Mouse (Mus musculus) brain, embryonic 14.5 days (tissue): Measurements from ENCODE around the gene Fbxo46. TPM values are rescaled to one million over a fixed set of nuclear protein-coding genes. Genes with fewer than 3 reads are reported as not detected.
A peak's percentile ranks its signal among the peaks of the same experiment; 100 is the strongest.

Experiments used
- DNase-seq: peaks from one replicate; pipeline ENCODE4 v3.0.0-alpha.2; 2011; ENCODE audit warnings: low read depth
- CTCF ChIP-seq: fragments of 200-500 bp; IDR thresholded peaks from 2 replicates; pipeline ENCODE4 v1.5.1; 2012; ENCODE audit warnings: inconsistent platforms, mild to moderate bottlenecking, moderate library complexity, borderline replicate concordance; ENCODE audit not compliant: insufficient read depth, insufficient read length; ENCODE audit errors: extremely low read depth
- POLR2A ChIP-seq: fragments of 200-500 bp; IDR thresholded peaks from 2 replicates; pipeline ENCODE4 v1.6.1; 2012; ENCODE audit warnings: mild to moderate bottlenecking, inconsistent platforms, borderline replicate concordance; ENCODE audit not compliant: poor library complexity, insufficient read depth, insufficient read length, severe bottlenecking; ENCODE audit errors: extremely low read depth
- polyA plus RNA-seq: library from polyadenylated mRNA; depleted of rRNA; stranded (reverse); fragments of >200 nt; gene quantifications from 2 replicates; pipeline ENCODE4 v1.2.3, GENCODE M21; 2012

Fbxo46 gene
- polyA plus RNA-seq, 1 experiment = 18.1 TPM

DNA sequence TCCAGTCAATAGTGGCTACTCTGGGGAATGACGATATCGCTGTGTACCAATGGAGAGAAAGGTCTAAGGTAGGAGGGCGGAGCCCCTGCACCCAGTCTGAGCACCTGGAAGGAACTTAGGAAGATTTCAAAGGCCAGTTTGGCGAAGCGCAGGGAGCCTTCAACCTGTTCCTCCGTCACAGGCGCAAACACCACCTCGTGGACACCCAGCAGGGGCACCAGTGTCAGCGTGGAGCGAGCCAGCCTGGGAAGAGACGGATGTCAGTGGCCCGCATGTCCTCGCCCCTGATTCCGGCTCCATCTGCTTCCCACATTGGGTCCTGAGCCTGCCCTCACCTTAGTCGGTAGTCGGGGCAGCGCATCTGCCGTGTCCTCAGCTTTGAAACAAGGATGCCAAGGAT is 39.8 kb downstream of the Fbxo46 start:
- TF ChIP-seq CTCF (no peak), POLR2A (no peak)
- no peak for DNase-seq

DNA sequence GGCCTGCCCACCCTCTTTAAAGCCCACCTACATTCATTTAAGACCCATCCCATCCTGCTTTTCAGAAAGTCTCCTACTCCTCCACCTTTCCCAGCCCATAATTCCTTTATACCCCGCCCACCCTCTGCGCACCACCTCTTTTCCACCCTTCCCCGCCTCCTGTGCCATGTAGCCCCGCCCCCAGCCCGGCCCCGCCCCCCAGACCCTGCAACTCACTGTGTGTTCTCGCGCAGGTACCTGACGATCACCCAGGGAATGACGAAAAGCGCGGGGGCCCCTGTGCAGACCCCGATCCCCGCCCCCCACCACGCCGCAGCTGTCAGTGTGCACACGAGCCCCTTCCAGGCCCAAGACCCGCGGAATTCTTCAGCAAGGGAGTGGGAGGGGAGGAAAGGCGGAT is 40.5 kb downstream of the Fbxo46 start:
- TF ChIP-seq CTCF (no peak), POLR2A (no peak)

DNA sequence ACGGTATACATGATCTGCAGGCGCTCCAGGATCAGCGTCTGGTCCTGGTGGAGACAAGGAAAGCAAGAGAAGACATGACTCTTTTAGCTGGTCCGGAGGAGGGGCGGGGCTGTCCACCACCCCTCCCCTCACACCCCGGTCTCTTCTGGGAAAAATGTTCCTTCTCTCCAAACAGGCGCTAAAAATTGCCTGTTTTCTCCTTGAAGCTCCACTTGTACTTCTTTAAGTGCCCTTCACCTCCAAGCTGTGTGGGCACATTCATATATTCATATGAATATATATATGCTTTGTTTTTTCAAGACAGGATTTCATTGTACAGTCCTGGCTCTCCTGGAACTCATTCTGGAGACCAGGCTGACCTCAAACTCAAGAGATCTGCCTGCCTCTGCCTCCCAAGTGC is 43.3 kb downstream of the Fbxo46 start:
- no peak for DNase-seq
- TF ChIP-seq CTCF (no peak), POLR2A (no peak)

More for the DNA sequence above, 40.5 kb downstream of the Fbxo46 start:
- peak; percentile 55 for DNase-seq

DNA sequence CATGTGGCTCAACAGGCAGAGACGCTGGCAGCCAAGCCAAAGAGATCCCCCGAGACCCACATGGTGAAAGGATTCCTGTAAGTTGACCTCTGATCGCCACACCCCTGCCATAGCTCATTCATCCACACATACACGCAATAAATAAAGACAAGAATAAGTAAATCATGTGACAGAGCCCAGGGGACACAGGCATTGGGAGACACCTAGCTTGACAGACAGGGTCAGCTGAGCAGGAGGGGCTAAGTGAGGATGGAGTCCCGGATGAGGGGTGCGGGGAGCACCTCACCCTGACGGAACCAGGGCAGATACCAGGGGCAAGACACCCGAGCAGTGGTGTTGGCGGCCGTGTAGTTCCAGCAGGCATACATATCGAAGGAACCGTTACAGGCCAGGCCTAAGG is 44.1 kb downstream of the Fbxo46 start:
- no peak for DNase-seq

DNA sequence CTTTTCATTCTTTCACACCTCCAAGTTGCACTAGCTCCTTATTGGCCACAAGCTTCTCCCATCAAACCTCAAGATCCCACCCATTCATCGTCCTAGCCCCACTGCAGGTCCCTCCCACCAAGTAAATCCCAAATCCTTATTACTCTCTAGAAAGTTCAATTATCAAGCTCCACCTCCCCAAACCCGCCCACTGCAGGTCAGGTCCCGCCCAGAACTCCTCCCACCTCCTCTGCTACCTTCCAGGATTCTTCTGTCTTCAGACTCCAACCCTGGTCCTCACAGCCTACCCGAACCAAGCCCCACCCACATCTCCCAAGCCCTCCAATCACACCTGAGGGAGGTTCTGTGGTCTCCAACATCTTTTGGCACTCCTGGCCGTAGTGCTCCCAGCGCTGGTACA is 44.5 kb downstream of the Fbxo46 start:
- peak; percentile 51 for DNase-seq
- TF ChIP-seq POLR2A = no peak
- TF ChIP-seq CTCF = no peak

More for the DNA sequence above, 44.1 kb downstream of the Fbxo46 start:
- TF ChIP-seq CTCF (no peak), POLR2A (no peak)

DNA sequence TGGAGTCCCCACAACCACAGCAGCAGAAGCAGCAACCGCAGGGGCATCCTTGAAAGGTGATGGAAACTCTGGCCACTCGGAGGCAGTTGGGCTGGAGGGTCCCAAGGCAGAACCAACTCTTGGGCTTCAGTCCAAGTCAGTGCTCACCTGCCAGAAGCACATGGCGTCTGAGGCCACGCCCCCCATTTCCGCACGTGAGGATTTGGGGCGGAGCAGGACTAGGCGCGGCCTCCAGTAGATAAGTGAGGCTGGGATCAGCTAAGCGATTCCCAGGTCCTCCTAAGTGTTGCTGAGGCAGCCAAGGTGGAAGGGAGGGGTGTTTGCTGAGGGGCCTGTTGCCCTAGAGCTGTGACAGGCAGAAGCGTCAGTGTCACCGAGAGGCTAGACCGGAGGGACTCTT is 45.3 kb downstream of the Fbxo46 start:
- no peak for DNase-seq
- no peak for TF ChIP-seq CTCF
- no peak for TF ChIP-seq POLR2A

DNA sequence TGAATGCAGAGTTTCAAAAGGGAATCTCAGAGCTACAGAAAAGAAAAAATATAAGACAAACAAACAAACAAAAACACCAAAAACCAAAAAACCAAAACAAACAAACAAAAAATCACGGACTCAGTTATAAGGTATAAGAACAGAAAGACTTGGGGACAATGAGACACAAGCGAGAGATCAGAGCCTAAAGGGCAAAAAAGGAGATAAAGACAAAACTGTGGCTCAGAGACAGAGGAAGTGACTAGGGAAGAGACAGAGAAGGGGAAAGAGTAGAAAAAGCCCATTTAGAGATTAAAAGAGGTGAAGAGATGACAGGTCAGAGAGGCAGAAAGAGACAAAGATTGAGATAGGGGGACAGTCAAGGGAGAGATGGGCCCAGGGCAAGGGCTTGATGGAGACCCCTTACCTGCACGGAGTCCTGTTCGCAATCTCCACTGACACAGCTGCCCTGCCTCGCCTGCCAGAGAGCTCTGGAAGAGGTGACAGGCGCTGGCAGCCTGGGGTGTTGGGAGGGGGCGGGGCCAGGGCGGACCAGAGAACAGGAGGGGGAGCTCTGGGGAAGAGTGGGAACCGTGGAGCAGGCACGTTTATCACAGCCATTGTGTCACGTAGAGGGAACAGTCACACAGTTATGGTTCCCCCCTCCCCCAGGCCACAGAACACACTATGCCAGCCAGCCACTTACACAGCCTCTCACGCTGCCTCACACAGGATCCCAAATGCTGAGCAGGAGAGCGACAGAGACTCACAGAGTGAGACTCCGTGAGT is 46.2 kb downstream of the Fbxo46 start, which contains the start of gene Gipr:
Gene Gipr, minus strand, starts transcription at position 472 of the 768 bp plus-strand sequence.
- peak; percentile 74 for DNase-seq
- TF ChIP-seq CTCF (no peak), POLR2A (no peak)

DNA sequence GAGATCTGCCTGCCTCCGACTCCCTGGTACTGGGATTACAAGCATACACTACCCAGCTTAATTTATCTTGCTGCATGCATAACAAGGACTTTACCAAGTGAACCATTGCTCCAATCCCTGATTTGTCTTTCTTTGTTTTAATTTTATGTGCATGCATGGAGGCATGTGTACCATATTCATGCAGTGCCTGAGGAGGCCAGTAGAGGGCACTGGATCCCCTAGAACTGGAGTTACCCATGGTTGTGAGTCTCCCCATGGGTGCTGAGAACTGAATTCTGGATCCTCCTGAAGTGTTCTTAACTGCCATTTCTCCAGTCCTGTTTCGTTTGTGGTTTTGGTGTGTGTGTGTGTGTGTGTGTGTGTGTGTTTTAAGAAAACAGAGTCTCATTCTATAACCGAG is 47.3 kb downstream of the Fbxo46 start:
- TF ChIP-seq CTCF = peak; percentile 16; the same call in 1 of the 2 replicates
- no peak for TF ChIP-seq POLR2A
- no peak for DNase-seq

DNA sequence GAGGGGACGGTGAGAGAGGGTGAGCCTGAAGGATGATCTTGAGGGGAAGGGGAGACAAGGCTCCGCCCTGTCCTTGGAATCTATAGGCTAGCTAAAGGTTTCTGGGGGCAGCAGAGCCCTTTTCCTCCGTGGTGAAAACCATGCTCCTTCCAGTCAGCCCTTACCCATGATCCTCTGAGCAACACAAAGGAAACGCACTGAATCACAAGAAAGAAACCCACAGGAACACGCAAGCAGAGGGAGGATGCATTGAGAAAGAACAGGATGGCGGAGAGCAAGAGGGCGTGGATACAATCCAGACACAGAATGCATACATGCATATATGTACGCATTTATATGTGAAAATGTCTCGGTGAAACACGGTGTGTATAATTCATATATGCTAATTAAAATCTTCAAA is 49.8 kb downstream of the Fbxo46 start:
- TF ChIP-seq POLR2A (no peak), CTCF (no peak)
- no peak for DNase-seq

DNA sequence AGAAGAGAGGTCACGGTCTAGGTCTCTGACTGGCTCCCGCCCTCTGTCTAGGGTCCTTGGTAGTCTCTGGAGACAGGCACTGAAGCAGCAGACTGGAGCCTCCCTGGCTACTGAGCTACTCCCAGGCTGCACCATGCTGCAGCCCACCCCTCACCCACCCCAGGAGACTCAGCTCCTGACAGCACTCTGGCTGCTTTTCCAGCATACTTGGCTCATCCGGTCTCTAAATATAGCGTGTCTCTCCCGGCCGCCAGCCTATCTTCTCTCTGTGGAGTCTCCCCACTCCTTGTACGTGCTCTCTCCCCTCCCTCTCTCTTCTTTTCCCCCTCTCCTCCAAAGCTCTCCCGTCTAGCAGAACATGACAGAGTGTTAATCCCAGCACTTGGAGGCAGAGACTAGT is 50.5 kb downstream of the Fbxo46 start:
- TF ChIP-seq CTCF (no peak), POLR2A (no peak)
- peak; percentile 86 for DNase-seq

DNA sequence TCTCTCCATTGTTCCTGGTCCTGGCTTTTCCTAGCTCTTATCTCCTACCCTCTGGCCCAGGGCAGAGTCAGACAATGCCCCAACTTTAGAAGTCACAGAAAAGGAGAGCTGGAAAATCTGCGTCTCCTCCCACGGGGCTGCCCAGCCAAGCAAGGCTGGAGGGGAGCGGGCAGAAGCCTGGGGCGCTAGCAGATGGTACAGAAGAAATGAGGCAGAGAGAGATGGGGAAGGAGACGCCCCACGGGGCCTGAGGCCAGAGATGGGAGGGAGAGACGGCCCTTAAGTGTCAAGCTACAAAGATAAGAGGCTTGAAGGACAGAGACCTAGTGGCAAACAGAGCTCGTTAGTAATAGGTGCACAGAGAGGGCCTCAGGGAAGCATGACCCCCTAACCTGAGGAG is 52.2 kb downstream of the Fbxo46 start:
- DNase-seq = no peak
- TF ChIP-seq CTCF (no peak), POLR2A (no peak)

DNA sequence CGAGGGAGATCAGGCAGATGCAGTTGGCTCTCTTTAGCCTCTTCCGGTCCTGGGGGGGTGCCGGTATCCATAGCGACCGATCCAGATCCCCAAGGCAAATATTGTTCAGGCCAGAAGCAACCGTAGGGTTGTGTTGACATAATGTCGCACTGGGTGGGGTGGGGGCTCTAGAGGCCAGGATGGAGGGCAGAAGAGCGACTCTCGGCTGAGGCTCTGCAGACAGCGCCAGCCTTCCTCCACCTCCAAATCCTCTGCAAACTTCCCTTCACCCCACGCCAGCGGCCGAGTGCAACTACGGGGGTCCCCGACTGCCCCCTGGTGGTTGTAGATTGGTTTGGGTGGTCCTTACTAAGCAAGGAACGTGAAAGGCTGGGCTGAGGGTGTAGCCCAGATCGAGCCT is 53.2 kb downstream of the Fbxo46 start:
- TF ChIP-seq POLR2A (no peak), CTCF (peak; percentile 90)
- DNase-seq = peak; percentile 93
